Mouse (Mus musculus) 416B (cell line): ENCODE results near the gene Fancd2.

ENCODE experiments used
- DNase-seq: peaks from one replicate; pipeline ENCODE4 v3.0.0; 2011; ENCODE audit warnings: low read depth

The Fancd2 gene

GRCm38 (mm10) chr6:113523420-113523819, 8.1 kb upstream of the Fancd2 start:
- DNase-seq = no peak

- DNase-seq = peak; percentile 66
These were observed 440 bp downstream of the Fancd2 start for GRCm38 (mm10) chr6:113531840-113532404.

- no peak for DNase-seq
These were observed 3.4 kb downstream of the Fancd2 start for GRCm38 (mm10) chr6:113534886-113535285.

- no peak for DNase-seq
These were observed 10.1 kb downstream of the Fancd2 start for GRCm38 (mm10) chr6:113541610-113542009.

GRCm38 (mm10) chr6:113543906-113544481, 12.5 kb downstream of the Fancd2 start:
- DNase-seq = no peak

GRCm38 (mm10) chr6:113559736-113560135, 28.3 kb downstream of the Fancd2 start:
- DNase-seq = no peak

- no peak for DNase-seq
These were observed 33.1 kb downstream of the Fancd2 start for GRCm38 (mm10) chr6:113564557-113564956.

GRCm38 (mm10) chr6:113576044-113576443, 44.6 kb downstream of the Fancd2 start:
- no peak for DNase-seq

- DNase-seq = no peak
These were observed 47.8 kb downstream of the Fancd2 start for GRCm38 (mm10) chr6:113579306-113579705.

- no peak for DNase-seq
These were observed 51.5 kb downstream of the Fancd2 start for GRCm38 (mm10) chr6:113583023-113583422.

GRCm38 (mm10) chr6:113585065-113585464, 53.6 kb downstream of the Fancd2 start:
- no peak for DNase-seq

GRCm38 (mm10) chr6:113586466-113587183, 55.1 kb downstream of the Fancd2 start:
- no peak for DNase-seq

- no peak for DNase-seq
These were observed 61.2 kb downstream of the Fancd2 start for GRCm38 (mm10) chr6:113592637-113593036.

GRCm38 (mm10) chr6:113597945-113598344, 66.5 kb downstream of the Fancd2 start:
- DNase-seq = no peak

- no peak for DNase-seq
These were observed 68.4 kb downstream of the Fancd2 start for GRCm38 (mm10) chr6:113599833-113600232.

- DNase-seq = no peak
These were observed 69.2 kb downstream of the Fancd2 start, which contains the start of gene Fancd2os for GRCm38 (mm10) chr6:113600543-113601139. Gene Fancd2os, minus strand, starts transcription at chr6:113600715.

- peak; percentile 29 for DNase-seq
These were observed 71.3 kb downstream of the Fancd2 start for GRCm38 (mm10) chr6:113602821-113603220.

- no peak for DNase-seq
These were observed 72.5 kb downstream of the Fancd2 start for GRCm38 (mm10) chr6:113603993-113604392.

GRCm38 (mm10) chr6:113604432-113605223, 73.1 kb downstream of the Fancd2 start, which contains the start of gene Brk1:
Gene Brk1, plus strand, starts transcription at chr6:113604772.
- peak; percentile 89 for DNase-seq

GRCm38 (mm10) chr6:113605224-113605545, 73.7 kb downstream of the Fancd2 start:
- DNase-seq = no peak

GRCm38 (mm10) chr6:113608871-113609270, 77.4 kb downstream of the Fancd2 start:
- no peak for DNase-seq

- no peak for DNase-seq
These were observed 77.8 kb downstream of the Fancd2 start for GRCm38 (mm10) chr6:113609293-113609692.
